Comparison of ENCODE assay signal across 9 mouse cellular contexts in genomic region chr9:83382775-83383174, GRCm38 (mm10). TPM values are rescaled to one million over a fixed set of nuclear protein-coding genes. Genes with fewer than 3 reads are reported as not detected.
DNase-seq lines count a peak whose midpoint lies in the region; ATAC-seq lines count a peak whose summit lies in the region.
"Had no signal": no experiment of that assay in that cellular context is flagged by ENCODE, and none has a peak within 500 bp of the region (broad histone marks: within the 10 kb centered on the region; RNA-seq: fewer than 3 reads in every experiment).

No protein-coding gene starts in this region.

- no peaks in the 10 kb centered on the region for H3K4me1 ChIP-seq in forebrain, embryonic 14.5 days (ENCODE audit: control insufficient read depth, insufficient read depth, low read length)
- peaks cover under 1% of the 10 kb centered on the region; the same call in 1 of the 2 replicates for H3K4me1 ChIP-seq in forebrain, embryonic 12.5 days

- H3K27ac ChIP-seq in forebrain, embryonic 14.5 days (ENCODE audit: low read depth, low read length) = no peak overlapping the region
- H3K27ac ChIP-seq in forebrain, embryonic 12.5 days = no peak overlapping the region

- 45% methylated on average over 3 of the region's 3 CpGs for WGBS in forebrain, embryonic 14.5 days
- 47% methylated on average over 3 of the region's 3 CpGs for WGBS in forebrain, embryonic 12.5 days

- no peaks in the 10 kb centered on the region for H3K27me3 ChIP-seq in forebrain, embryonic 14.5 days (replicated peaks; ENCODE audit: control insufficient read depth, insufficient read depth, low read length)
- no peaks in the 10 kb centered on the region for H3K27me3 ChIP-seq in forebrain, embryonic 12.5 days

- DNase-seq in forebrain, embryonic 14.5 days (ENCODE audit: low spot score) = peak; percentile 27
- peak; percentile 42 for DNase-seq in retina, adult 2 months (ENCODE audit: low read depth, low spot score)
- DNase-seq in retina, embryonic 14.5 days (ENCODE audit: low spot score) = no peak
- DNase-seq in kidney, postnatal 4 days = peak; percentile 41 to 43
- DNase-seq in thymus, postnatal 36 days = peak; percentile 23 to 36
- no peak for DNase-seq in layer of hippocampus, postnatal 10 days (ENCODE audit: low spot score in 2 of 2)
- no peak for DNase-seq in gastrocnemius, postnatal 25 days

- H3K9ac ChIP-seq in forebrain, embryonic 14.5 days (ENCODE audit: low read length) = no peak overlapping the region
- H3K9ac ChIP-seq in forebrain, embryonic 12.5 days = no peak overlapping the region

- ATAC-seq in forebrain, embryonic 14.5 days = no peak
- ATAC-seq in forebrain, embryonic 12.5 days (ENCODE audit: low FRiP score) = no peak

- H3K9me3 ChIP-seq in forebrain, embryonic 14.5 days (replicated peaks; ENCODE audit: control insufficient read depth, low read length) = no peaks in the 10 kb centered on the region
- no peaks in the 10 kb centered on the region for H3K9me3 ChIP-seq in forebrain, embryonic 12.5 days
- H3K9me3 ChIP-seq: megakaryocyte, embryonic 14.5 days had no signal

- H3K36me3 ChIP-seq in forebrain, embryonic 14.5 days (ENCODE audit: control insufficient read depth, insufficient read depth, low read length) = no peaks in the 10 kb centered on the region
- no peaks in the 10 kb centered on the region for H3K36me3 ChIP-seq in forebrain, embryonic 12.5 days (replicated peaks)

- H3K4me3 ChIP-seq in forebrain, embryonic 14.5 days (ENCODE audit: low read depth, low read length) = no peak overlapping the region
- H3K4me3 ChIP-seq in forebrain, embryonic 12.5 days (replicated peaks) = no peak overlapping the region
- H3K4me3 ChIP-seq: megakaryocyte, embryonic 14.5 days had no signal

- H3K4me2 ChIP-seq in forebrain, embryonic 14.5 days (ENCODE audit: low read length) = no peak overlapping the region
- H3K4me2 ChIP-seq in forebrain, embryonic 12.5 days = no peak overlapping the region

RNA-seq across cellular contexts. Expression of gene Lca5, which starts 58.2 kb away (rescaled TPM):
- 21.2 and 23.8 TPM in 2 replicates for polyA plus RNA-seq in forebrain, embryonic 14.5 days (2014; fragmentation: Nextera tagmentation; extraction: Ambion mirVana)
- 25.4 and 25.6 TPM in 2 replicates for polyA plus RNA-seq in forebrain, embryonic 12.5 days (2016; fragmentation: Nextera tagmentation; extraction: Ambion mirVana)
- total RNA-seq in layer of hippocampus, postnatal 10 days (2021) = 10 to 100 TPM; 14.3 to 18.2 TPM
- 1 to 10 TPM in 1 of 2 experiments, under 1 TPM in 1; 0.99 to 2.2 TPM for total RNA-seq in gastrocnemius, postnatal 25 days (2021)

Comparison
In these comparisons a context has a peak if more than half of its experiments do, and no peak if none do; other contexts are left out.
1. DNase-seq: peak in forebrain, embryonic 14.5 days (single experiment), retina, adult 2 months (single experiment), kidney, postnatal 4 days (2 of 2) and thymus, postnatal 36 days (2 of 2); none in retina, embryonic 14.5 days (single experiment), layer of hippocampus, postnatal 10 days (0 of 2) and gastrocnemius, postnatal 25 days (single experiment).
2. RNA of gene Lca5, which starts 58.2 kb away (total RNA-seq): 14.3 to 18.2 TPM in layer of hippocampus, postnatal 10 days; 0.99 to 2.2 TPM in gastrocnemius, postnatal 25 days; every median in the first group is over 4 times any median in the second.